Mouse (Mus musculus): ENCODE results near the gene Cmtr2.

DNA sequence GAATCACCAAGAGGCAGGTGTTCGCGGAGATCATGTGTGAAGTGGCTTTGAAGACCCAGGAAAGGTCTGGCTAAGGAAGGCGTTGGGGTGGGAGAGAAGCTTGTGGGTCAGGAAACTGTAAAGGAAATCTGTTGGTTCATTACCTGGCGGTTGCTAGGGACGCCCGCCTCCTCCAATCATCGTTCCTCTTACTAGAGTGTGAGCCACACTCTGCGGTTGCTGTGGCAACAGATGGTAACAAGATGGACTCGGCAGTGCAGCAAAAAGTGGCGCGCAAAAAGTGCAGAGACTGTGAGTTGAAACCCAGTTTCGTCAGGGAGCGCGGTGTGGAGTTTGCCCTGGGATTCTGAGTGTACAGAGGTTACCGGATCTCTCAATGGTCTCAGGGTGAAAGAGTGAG is 51.3 kb downstream of the Cmtr2 start, which contains the start of gene Hydin:
- no peak for TF ChIP-seq GATA1 (IDR thresholded peaks at IDR 0.05; ENCODE audit: borderline replicate concordance, low read length)
- TF ChIP-seq FLI1 (IDR thresholded peaks at IDR 0.05; ENCODE audit: low read length), result no peak
